ENCODE assay signal across 8 mouse cellular contexts in genomic region chr9:3019835-3020727, GRCm38 (mm10). TPM values are rescaled to one million over a fixed set of nuclear protein-coding genes. Genes with fewer than 3 reads are reported as not detected.
DNase-seq lines count a peak whose midpoint lies in the region; ATAC-seq and TF ChIP-seq lines count a peak whose summit lies in the region.
"Not testable (repeated sequence)": the region's sequence is repeated elsewhere in the genome, so short reads cannot be mapped to it uniquely, and the experiment has no call there.

No protein-coding gene starts in this region.

- H3K4me1 ChIP-seq in hindbrain, embryonic 12.5 days; liver, embryonic 12.5 days; midbrain, postnatal 0 days (ENCODE audit: insufficient read depth, low read length): not testable (repeated sequence)

- H3K27me3 ChIP-seq in hindbrain, embryonic 12.5 days; liver, embryonic 12.5 days (replicated peaks); midbrain, postnatal 0 days (ENCODE audit: insufficient read depth, low read length): not testable (repeated sequence)

- ATAC-seq in hindbrain, embryonic 12.5 days (ENCODE audit: low FRiP score) = peak; percentile 72
- ATAC-seq in liver, embryonic 12.5 days = peak; percentile 64; the same call in 1 of the 2 replicates
- ATAC-seq in midbrain, postnatal 0 days (ENCODE audit: low FRiP score) = peak; percentile 73; the same call in 1 of the 2 replicates

- WGBS in hindbrain, embryonic 12.5 days = 76% methylated on average over 17 of the region's 19 CpGs
- 64% methylated on average over 17 of the region's 19 CpGs for WGBS in liver, embryonic 12.5 days (ENCODE audit: insufficient replicate concordance)
- WGBS in midbrain, postnatal 0 days = 74% methylated on average over 11 of the region's 19 CpGs

- not testable (repeated sequence) for H3K36me3 ChIP-seq in hindbrain, embryonic 12.5 days; liver, embryonic 12.5 days; midbrain, postnatal 0 days (ENCODE audit: insufficient read depth, low read length)

- not testable (repeated sequence) for H3K9me3 ChIP-seq in hindbrain, embryonic 12.5 days (replicated peaks); liver, embryonic 12.5 days (replicated peaks); midbrain, postnatal 0 days (ENCODE audit: low read length)

- not testable (repeated sequence) for H3K4me3 ChIP-seq in hindbrain, embryonic 12.5 days; liver, embryonic 12.5 days; midbrain, postnatal 0 days (ENCODE audit: low read depth, low read length)

- not testable (repeated sequence) for H3K27ac ChIP-seq in hindbrain, embryonic 12.5 days; liver, embryonic 12.5 days; midbrain, postnatal 0 days (ENCODE audit: low read depth, low read length)

- not testable (repeated sequence) for H3K4me2 ChIP-seq in hindbrain, embryonic 12.5 days (replicated peaks); liver, embryonic 12.5 days; midbrain, postnatal 0 days (ENCODE audit: low read depth, low read length, poor library complexity, severe bottlenecking)

- H3K9ac ChIP-seq in hindbrain, embryonic 12.5 days; liver, embryonic 12.5 days; midbrain, postnatal 0 days (replicated peaks; ENCODE audit: low read length, poor library complexity, severe bottlenecking): not testable (repeated sequence)

- not testable (repeated sequence) for TF ChIP-seq CTCF in midbrain, postnatal 0 days (IDR thresholded peaks at IDR 0.05)

- peak; percentile 76 to 78 for DNase-seq in B cell, adult 2 months
- peak; percentile 24 to 33 for DNase-seq in cerebellum, postnatal 36 days
- DNase-seq in gastrocnemius, adult 8-10 months (ENCODE audit: low spot score in 2 of 2) = peak; percentile 88 to 90
- DNase-seq in layer of hippocampus, adult 18-20 months (ENCODE audit: low spot score in 2 of 2) = peak; percentile 42 to 70
- DNase-seq in midbrain, postnatal 0 days (ENCODE audit: low spot score) = not testable (repeated sequence)
- DNase-seq in spleen, postnatal 4 days (ENCODE audit: low spot score in 2 of 2) = peak; percentile 96 to 99

RNA-seq across cellular contexts. Expression of gene Gm10719, which starts 2.9 kb away (rescaled TPM):
- under 1 TPM in 2 of 4 experiments, not detected in 2; 0.51 to 0.61 TPM for total RNA-seq in gastrocnemius, adult 8-10 months (2022)
- polyA plus RNA-seq in hindbrain, embryonic 12.5 days (2016; fragmentation: Nextera tagmentation; extraction: Ambion mirVana) = 0.61 and 0.63 TPM in 2 replicates
- total RNA-seq in layer of hippocampus, adult 18-20 months (2021) = not detected
- polyA plus RNA-seq in liver, embryonic 12.5 days (2016; fragmentation: Nextera tagmentation; extraction: Ambion mirVana) = not detected in 2 replicates
- total RNA-seq in midbrain, postnatal 0 days (2014; rRNA removed) = 2.1 TPM in 1 of 2 replicates, not detected in the other
- polyA plus RNA-seq in midbrain, postnatal 0 days (2015; fragmentation: Nextera tagmentation; extraction: Ambion mirVana) = 0.27 TPM in 1 of 2 replicates, not detected in the other

RNA-seq across cellular contexts. Expression of gene Gm10718, which starts 3.3 kb away (rescaled TPM):
- under 1 TPM in 1 of 4 experiments, not detected in 3; 0.62 TPM for total RNA-seq in gastrocnemius, adult 8-10 months (2022)
- not detected in 2 replicates for polyA plus RNA-seq in hindbrain, embryonic 12.5 days (2016; fragmentation: Nextera tagmentation; extraction: Ambion mirVana)
- under 1 TPM in 1 of 2 experiments, not detected in 1; 0.87 TPM for total RNA-seq in layer of hippocampus, adult 18-20 months (2021)
- 0.33 TPM in 1 of 2 replicates, not detected in the other for polyA plus RNA-seq in liver, embryonic 12.5 days (2016; fragmentation: Nextera tagmentation; extraction: Ambion mirVana)
- total RNA-seq in midbrain, postnatal 0 days (2014; rRNA removed) = 1.2 TPM in 1 of 2 replicates, not detected in the other
- polyA plus RNA-seq in midbrain, postnatal 0 days (2015; fragmentation: Nextera tagmentation; extraction: Ambion mirVana) = 0.27 TPM in 1 of 2 replicates, not detected in the other

RNA-seq across cellular contexts. Expression of gene Gm10720, which starts 4.6 kb away (rescaled TPM):
- total RNA-seq in gastrocnemius, adult 8-10 months (2022) = not detected
- polyA plus RNA-seq in hindbrain, embryonic 12.5 days (2016; fragmentation: Nextera tagmentation; extraction: Ambion mirVana) = not detected in 2 replicates
- not detected for total RNA-seq in layer of hippocampus, adult 18-20 months (2021)
- not detected in 2 replicates for polyA plus RNA-seq in liver, embryonic 12.5 days (2016; fragmentation: Nextera tagmentation; extraction: Ambion mirVana)
- not detected in 2 replicates for total RNA-seq in midbrain, postnatal 0 days (2014; rRNA removed)
- polyA plus RNA-seq in midbrain, postnatal 0 days (2015; fragmentation: Nextera tagmentation; extraction: Ambion mirVana) = not detected in 2 replicates

RNA-seq across cellular contexts. Expression of gene Gm10717, which starts 5.1 kb away (rescaled TPM):
- not detected for total RNA-seq in gastrocnemius, adult 8-10 months (2022)
- polyA plus RNA-seq in hindbrain, embryonic 12.5 days (2016; fragmentation: Nextera tagmentation; extraction: Ambion mirVana) = 0.90 and 1.5 TPM in 2 replicates
- total RNA-seq in layer of hippocampus, adult 18-20 months (2021) = not detected
- polyA plus RNA-seq in liver, embryonic 12.5 days (2016; fragmentation: Nextera tagmentation; extraction: Ambion mirVana) = not detected in 2 replicates
- not detected in 2 replicates for total RNA-seq in midbrain, postnatal 0 days (2014; rRNA removed)
- polyA plus RNA-seq in midbrain, postnatal 0 days (2015; fragmentation: Nextera tagmentation; extraction: Ambion mirVana) = 0.56 TPM in 1 of 2 replicates, not detected in the other

RNA-seq across cellular contexts. Expression of gene Gm10721, which starts 7.1 kb away (rescaled TPM):
- total RNA-seq in gastrocnemius, adult 8-10 months (2022) = not detected
- polyA plus RNA-seq in hindbrain, embryonic 12.5 days (2016; fragmentation: Nextera tagmentation; extraction: Ambion mirVana) = 0.61 TPM in 1 of 2 replicates, not detected in the other
- total RNA-seq in layer of hippocampus, adult 18-20 months (2021) = not detected
- not detected in 2 replicates for polyA plus RNA-seq in liver, embryonic 12.5 days (2016; fragmentation: Nextera tagmentation; extraction: Ambion mirVana)
- not detected in 2 replicates for total RNA-seq in midbrain, postnatal 0 days (2014; rRNA removed)
- polyA plus RNA-seq in midbrain, postnatal 0 days (2015; fragmentation: Nextera tagmentation; extraction: Ambion mirVana) = not detected in 2 replicates
